Mouse (Mus musculus) forebrain, embryonic 11.5 days (tissue): ENCODE data around the gene Tmem115. TPM values are rescaled to one million over a fixed set of nuclear protein-coding genes. Genes with fewer than 3 reads are reported as not detected.
A peak's percentile ranks its signal among the peaks of the same experiment; 100 is the strongest.

Experiments
- ATAC-seq: fragments of 200-750 bp; cut with Nextera tagmentation; replicated peaks from 2 replicates; pipeline ENCODE4 v1.8.0; 2017; ENCODE audit warnings: moderate TSS enrichment; ENCODE audit not compliant: low FRiP score
- DNase-seq: peaks from one replicate; pipeline ENCODE4 v3.0.0-alpha.2; 2017; ENCODE audit warnings: low spot score
- H3K27ac ChIP-seq: fragments of 300-500 bp; sonication (generic); 2 replicates; pipeline ENCODE4 v1.5.1; 2014; ENCODE audit warnings: low read depth, low read length
- H3K27me3 ChIP-seq: fragments of 300-500 bp; sonication (generic); 2 replicates; pipeline ENCODE4 v1.6.1; 2014; ENCODE audit warnings: mild to moderate bottlenecking, low read length, mixed read lengths; ENCODE audit not compliant: control insufficient read depth, insufficient read depth
- H3K36me3 ChIP-seq: fragments of 300-500 bp; sonication (generic); 2 replicates; pipeline ENCODE4 v1.6.1; 2014; ENCODE audit warnings: mild to moderate bottlenecking, low read length, moderate library complexity, mixed read lengths; ENCODE audit not compliant: control insufficient read depth, insufficient read depth
- H3K4me1 ChIP-seq: fragments of 300-500 bp; sonication (generic); replicated peaks from 2 replicates; pipeline ENCODE4 v1.6.1; 2014; ENCODE audit warnings: low read length, mixed read lengths; ENCODE audit not compliant: control insufficient read depth, insufficient read depth
- H3K4me2 ChIP-seq: fragments of 300-500 bp; sonication (generic); 2 replicates; pipeline ENCODE4 v1.6.1; 2014; ENCODE audit warnings: low read depth, mild to moderate bottlenecking, low read length, moderate library complexity, mixed read lengths; ENCODE audit not compliant: severe bottlenecking
- H3K4me3 ChIP-seq: fragments of 300-500 bp; sonication (generic); 2 replicates; pipeline ENCODE4 v1.5.1; 2014; ENCODE audit warnings: low read depth, low read length
- H3K9ac ChIP-seq: fragments of 300-500 bp; sonication (generic); 2 replicates; pipeline ENCODE4 v1.6.1; 2014; ENCODE audit warnings: low read length
- H3K9me3 ChIP-seq: fragments of 300-500 bp; sonication (generic); 2 replicates; pipeline ENCODE4 v1.6.1; 2016; ENCODE audit warnings: low read length, mixed read lengths; ENCODE audit not compliant: control insufficient read depth
- WGBS: fragments of 180-500 bp; shearing (Covaris S2); extraction: QIAGEN DNeasy Blood & Tissue Kit; methylation state at CpG from one replicate; pipeline ENCODE4 v1.1.7; 2014; 5-methylcytosine and 5-hydroxymethylcytosine counted together
- polyA plus RNA-seq: library from polyadenylated mRNA; unstranded; fragments of >200 nt; fragmentation: Nextera tagmentation; extraction: Ambion mirVana; gene quantifications from 2 replicates; pipeline ENCODE4 v1.2.1, GENCODE M21; 2014

Tmem115 gene
- polyA plus RNA-seq: 40.2 and 43.7 TPM in 2 replicates

GRCm38 (mm10) chr9:107533791-107534407, at the start of gene Tmem115:
Gene Tmem115 (plus strand): TSS chr9:107533945.
- no peak within 1 kb of the TSS for H3K27ac ChIP-seq
- peak within 1 kb of the TSS; percentile 78 for H3K4me2 ChIP-seq
- DNase-seq (peak; percentile 94), ATAC-seq (peak; percentile 98)
- H3K9me3 ChIP-seq: no peaks in the 10 kb centered on the region
- H3K36me3 ChIP-seq: peaks cover 7% of the 10 kb centered on the region
- peak within 1 kb of the TSS; percentile 80 for H3K9ac ChIP-seq
- peak within 1 kb of the TSS; percentile 60 for H3K4me3 ChIP-seq
- peaks cover 17% of the 10 kb centered on the region for H3K4me1 ChIP-seq
- no peaks in the 10 kb centered on the region for H3K27me3 ChIP-seq
- WGBS: under 1% methylated on average over 48 of the region's 48 CpGs

GRCm38 (mm10) chr9:107484302-107484701, 49.4 kb upstream of the Tmem115 start:
- no peaks in the 10 kb centered on the region for H3K36me3 ChIP-seq
- H3K9ac ChIP-seq: no peak overlapping the region
- no peaks in the 10 kb centered on the region for H3K27me3 ChIP-seq
- H3K4me1 ChIP-seq: peaks cover 33% of the 10 kb centered on the region
- H3K4me3 ChIP-seq: no peak overlapping the region
- H3K9me3 ChIP-seq: no peaks in the 10 kb centered on the region
- peak overlapping the region; percentile 33; the same call in 1 of the 2 replicates for H3K27ac ChIP-seq
- DNase-seq (peak; percentile 74), ATAC-seq (peak; percentile 9; the same call in 1 of the 2 replicates)
- WGBS: 75% methylated on average over 17 of the region's 17 CpGs
- no peak overlapping the region for H3K4me2 ChIP-seq

GRCm38 (mm10) chr9:107484766-107485165, 49.0 kb upstream of the Tmem115 start:
- Histone ChIP-seq H3K27ac (peak overlapping the region; percentile 33; the same call in 1 of the 2 replicates), H3K4me3 (no peak overlapping the region), H3K36me3 (no peaks in the 10 kb centered on the region), H3K9ac (no peak overlapping the region), H3K4me2 (no peak overlapping the region), H3K4me1 (peaks cover 29% of the 10 kb centered on the region), H3K9me3 (no peaks in the 10 kb centered on the region), H3K27me3 (no peaks in the 10 kb centered on the region)
- DNase-seq (no peak), ATAC-seq (no peak)
- 81% methylated on average over 6 of the region's 6 CpGs for WGBS

- Histone ChIP-seq H3K27me3 (no peaks in the 10 kb centered on the region), H3K9me3 (no peaks in the 10 kb centered on the region), H3K4me2 (no peak overlapping the region), H3K9ac (no peak overlapping the region), H3K4me3 (no peak overlapping the region), H3K27ac (peak overlapping the region; percentile 57; the same call in 1 of the 2 replicates), H3K4me1 (peaks cover 18% of the 10 kb centered on the region), H3K36me3 (no peaks in the 10 kb centered on the region)
- WGBS: 32% methylated on average over 10 of the region's 10 CpGs
- ATAC-seq: peak; percentile 51
- no peak for DNase-seq
Measured at GRCm38 (mm10) chr9:107486086-107486485, 47.7 kb upstream of the Tmem115 start.

GRCm38 (mm10) chr9:107486507-107487225, 47.1 kb upstream of the Tmem115 start:
- ATAC-seq (no peak; the same call in 1 of the 2 replicates), DNase-seq (no peak)
- no peaks in the 10 kb centered on the region for H3K36me3 ChIP-seq
- H3K27ac ChIP-seq: peak overlapping the region; percentile 57; the same call in 1 of the 2 replicates
- no peak overlapping the region for H3K4me2 ChIP-seq
- H3K4me1 ChIP-seq: peaks cover 13% of the 10 kb centered on the region
- no peak overlapping the region for H3K4me3 ChIP-seq
- H3K9ac ChIP-seq: no peak overlapping the region
- H3K9me3 ChIP-seq: no peaks in the 10 kb centered on the region
- no peaks in the 10 kb centered on the region for H3K27me3 ChIP-seq
- 69% methylated on average over 6 of the region's 6 CpGs for WGBS

GRCm38 (mm10) chr9:107490146-107490545, 43.6 kb upstream of the Tmem115 start:
- H3K27me3 ChIP-seq: no peaks in the 10 kb centered on the region
- peaks cover 15% of the 10 kb centered on the region for H3K4me1 ChIP-seq
- 62% methylated on average over 8 of the region's 8 CpGs for WGBS
- no peaks in the 10 kb centered on the region for H3K9me3 ChIP-seq
- H3K36me3 ChIP-seq: no peaks in the 10 kb centered on the region
- no peak overlapping the region for H3K27ac ChIP-seq
- ATAC-seq (no peak), DNase-seq (no peak)
- peak overlapping the region; percentile 9; the same call in 1 of the 2 replicates for H3K4me3 ChIP-seq
- H3K9ac ChIP-seq: no peak overlapping the region
- no peak overlapping the region for H3K4me2 ChIP-seq

GRCm38 (mm10) chr9:107490625-107491024, 43.1 kb upstream of the Tmem115 start:
- Histone ChIP-seq H3K27ac (no peak overlapping the region), H3K4me3 (peak overlapping the region; percentile 9; the same call in 1 of the 2 replicates), H3K4me2 (no peak overlapping the region), H3K9me3 (no peaks in the 10 kb centered on the region), H3K4me1 (peaks cover 15% of the 10 kb centered on the region), H3K36me3 (no peaks in the 10 kb centered on the region), H3K9ac (no peak overlapping the region), H3K27me3 (no peaks in the 10 kb centered on the region)
- WGBS: 69% methylated on average over 6 of the region's 6 CpGs
- DNase-seq (no peak), ATAC-seq (no peak)

- Histone ChIP-seq H3K9me3 (no peaks in the 10 kb centered on the region), H3K4me3 (no peak overlapping the region), H3K9ac (no peak overlapping the region), H3K27ac (no peak overlapping the region), H3K4me1 (peaks cover 7% of the 10 kb centered on the region), H3K27me3 (no peaks in the 10 kb centered on the region), H3K36me3 (no peaks in the 10 kb centered on the region), H3K4me2 (no peak overlapping the region)
- WGBS: 48% methylated on average over 1 of the region's 1 CpGs
- no peak for ATAC-seq
- DNase-seq: no peak
Measured at GRCm38 (mm10) chr9:107493511-107493910, 40.2 kb upstream of the Tmem115 start.
